Mouse (Mus musculus) cerebellum, adult 2 months (tissue): ENCODE data around the gene Esyt1. TPM values are rescaled to one million over a fixed set of nuclear protein-coding genes. Genes with fewer than 3 reads are reported as not detected.

Experiments used
- DNase-seq, 2 experiments: peaks; one replicate each; pipeline ENCODE4 v3.0.0; 2021
- H3K27ac ChIP-seq: fragments of 200-500 bp; 2 replicates; pipeline ENCODE4 v1.5.1; 2012; ENCODE audit warnings: low read length, control low read depth, inconsistent platforms; ENCODE audit not compliant: insufficient read depth
- H3K27me3 ChIP-seq: fragments of 200-500 bp; 2 replicates; pipeline ENCODE4 v1.6.1; 2012; ENCODE audit warnings: inconsistent platforms, mild to moderate bottlenecking, low read length, moderate library complexity; ENCODE audit not compliant: control insufficient read depth, insufficient read depth
- H3K4me1 ChIP-seq: fragments of 200-500 bp; 2 replicates; pipeline ENCODE4 v1.6.1; 2011; ENCODE audit warnings: low read length; ENCODE audit not compliant: control insufficient read depth, insufficient read depth
- H3K4me3 ChIP-seq: fragments of 200-500 bp; replicated peaks from 2 replicates; pipeline ENCODE3; 2011; ENCODE audit warnings: mild to moderate bottlenecking, low read depth, low read length, control low read depth; ENCODE audit not compliant: insufficient read depth
- CTCF ChIP-seq: fragments of 200-500 bp; IDR thresholded peaks from 2 replicates; pipeline ENCODE4 v1.5.1; 2011; ENCODE audit warnings: low read depth, mild to moderate bottlenecking, control low read depth, low read length, moderate library complexity, borderline replicate concordance; ENCODE audit not compliant: insufficient read depth
- POLR2A ChIP-seq: fragments of 200-500 bp; IDR thresholded peaks from 2 replicates; pipeline ENCODE4 v1.6.1; 2011; ENCODE audit warnings: low read length, control low read depth, borderline replicate concordance; ENCODE audit not compliant: insufficient read depth
- WGBS: fragments of 180-500 bp; shearing (Covaris S2); methylation state at CpG from one replicate; pipeline ENCODE4 v1.1.7; 2018; 5-methylcytosine and 5-hydroxymethylcytosine counted together
- polyA plus RNA-seq: library from polyadenylated mRNA; depleted of rRNA; stranded (reverse); fragments of >200 nt; gene quantifications from 2 replicates; pipeline ENCODE4 v1.2.3, GENCODE M21; 2012

Esyt1 gene
- polyA plus RNA-seq, 1 experiment, result 37.3 TPM

DNA sequence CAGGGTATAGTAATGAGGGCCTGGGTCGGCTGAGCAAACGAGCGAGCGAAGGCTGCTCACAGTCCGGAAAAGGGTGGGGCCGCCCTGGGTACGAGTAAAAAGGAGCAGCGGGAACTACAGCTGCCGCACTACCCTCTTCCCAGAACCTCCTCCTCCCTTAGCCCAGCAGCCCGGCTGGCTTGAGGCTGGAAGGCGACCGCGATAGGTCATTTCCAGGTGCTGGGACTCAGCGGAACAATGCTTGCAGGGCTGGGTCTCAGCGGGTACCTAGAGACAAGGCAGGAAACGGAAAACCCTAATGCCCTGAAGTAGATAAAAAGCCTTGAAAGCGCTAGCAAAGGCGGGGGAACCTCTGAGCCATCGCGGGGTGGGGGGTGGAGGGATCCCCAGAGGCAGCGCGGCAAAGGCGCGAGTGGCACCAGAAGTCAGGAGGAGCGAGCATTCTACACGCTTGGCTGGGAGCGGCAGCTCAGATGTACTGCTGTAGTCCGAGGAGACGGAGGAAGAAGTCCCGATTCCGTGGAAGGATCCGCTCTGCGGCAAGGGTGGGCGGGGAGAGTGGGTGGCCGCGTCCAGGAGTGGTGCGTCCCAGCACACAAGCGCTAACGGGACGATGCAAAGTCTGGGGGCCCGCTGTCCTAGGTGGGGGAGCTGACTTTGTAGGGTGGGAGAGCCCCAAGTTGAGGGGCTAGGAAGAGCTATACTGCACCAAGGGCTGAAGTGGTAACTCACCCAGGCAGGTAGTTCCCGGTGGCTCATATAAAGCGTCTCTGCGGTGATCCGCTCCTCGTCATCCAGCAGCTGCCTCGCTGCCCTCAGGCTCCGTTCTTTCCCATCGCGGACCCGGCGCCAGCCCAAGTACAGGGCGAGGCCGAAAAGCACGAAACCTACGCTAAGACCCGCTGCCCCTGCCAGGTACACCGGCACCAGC lies 674 bp downstream of the Esyt1 start:
- H3K27ac ChIP-seq, result peak overlapping the region; percentile 20; the same call in 1 of the 2 replicates
- TF ChIP-seq POLR2A (no peak), CTCF (no peak)
- peaks cover 7% of the 10 kb centered on the region; the same call in 1 of the 2 replicates for H3K4me1 ChIP-seq
- no peaks in the 10 kb centered on the region for H3K27me3 ChIP-seq
- DNase-seq, result peak; percentile 54 to 67
- peak overlapping the region; percentile 71 for H3K4me3 ChIP-seq
- WGBS, result under 1% methylated on average over 58 of the region's 58 CpGs

DNA sequence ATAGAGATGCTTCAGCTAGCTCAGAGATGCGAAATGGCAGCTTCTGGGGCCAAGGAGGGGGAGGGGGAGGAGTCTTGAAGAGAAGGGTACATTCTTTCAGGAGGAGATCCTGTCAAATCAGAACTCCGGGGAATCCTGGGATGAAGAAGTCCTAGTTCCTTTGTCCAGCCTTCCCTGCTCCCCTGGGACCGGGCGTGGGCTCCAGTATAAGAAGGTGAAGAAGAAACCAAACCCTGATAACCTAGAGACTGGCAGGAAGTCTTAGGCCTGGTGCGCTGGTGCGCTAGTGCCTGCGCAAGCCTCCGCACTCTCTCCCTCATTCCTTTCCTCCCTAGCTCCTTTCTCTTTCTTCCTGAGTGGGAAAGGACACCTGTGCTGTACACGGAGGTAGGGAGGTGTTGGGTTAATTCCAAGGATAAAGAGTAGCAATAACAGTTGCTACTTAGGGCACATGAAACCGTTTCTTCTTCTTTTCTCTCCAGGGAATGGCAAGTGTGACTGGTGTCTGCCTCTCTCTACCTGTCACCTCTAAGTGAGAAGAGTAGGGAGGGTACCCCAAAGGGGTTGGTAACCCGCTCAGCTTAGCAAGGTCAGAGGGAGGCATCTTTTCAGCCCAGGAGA lies 1.4 kb downstream of the Esyt1 start:
- DNase-seq, result peak in 1 of 2 experiments; percentile 35
- H3K27me3 ChIP-seq, result no peaks in the 10 kb centered on the region
- H3K4me1 ChIP-seq, result peaks cover 10% of the 10 kb centered on the region
- H3K4me3 ChIP-seq, result peak overlapping the region; percentile 71
- whole genome bisulfite sequencing, result 28% methylated on average over 11 of the region's 11 CpGs
- TF ChIP-seq POLR2A, result no peak
- no peak for TF ChIP-seq CTCF
- H3K27ac ChIP-seq, result no peak overlapping the region

DNA sequence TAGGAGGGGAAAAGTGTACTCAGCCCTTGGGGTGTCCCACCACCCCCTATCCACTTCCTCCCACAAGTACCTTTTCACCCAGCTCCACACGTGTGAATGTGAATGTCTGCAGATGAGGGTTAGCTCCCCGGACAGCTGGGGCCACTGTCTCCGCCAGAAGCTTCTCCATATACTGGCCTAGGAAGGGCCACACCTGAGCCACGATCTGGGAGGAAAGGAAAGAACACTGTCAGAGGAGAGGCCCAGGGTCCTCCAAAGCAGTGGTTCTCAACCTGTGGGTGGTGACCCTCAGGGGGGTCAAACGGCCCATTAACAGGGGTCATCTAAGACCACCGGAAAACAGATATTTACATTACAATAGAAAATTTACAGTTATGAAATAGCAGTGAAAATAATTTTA lies 3.3 kb downstream of the Esyt1 start:
- TF ChIP-seq POLR2A (no peak), CTCF (no peak)
- 79% methylated on average over 6 of the region's 6 CpGs for WGBS
- H3K4me3 ChIP-seq, result no peak overlapping the region

DNA sequence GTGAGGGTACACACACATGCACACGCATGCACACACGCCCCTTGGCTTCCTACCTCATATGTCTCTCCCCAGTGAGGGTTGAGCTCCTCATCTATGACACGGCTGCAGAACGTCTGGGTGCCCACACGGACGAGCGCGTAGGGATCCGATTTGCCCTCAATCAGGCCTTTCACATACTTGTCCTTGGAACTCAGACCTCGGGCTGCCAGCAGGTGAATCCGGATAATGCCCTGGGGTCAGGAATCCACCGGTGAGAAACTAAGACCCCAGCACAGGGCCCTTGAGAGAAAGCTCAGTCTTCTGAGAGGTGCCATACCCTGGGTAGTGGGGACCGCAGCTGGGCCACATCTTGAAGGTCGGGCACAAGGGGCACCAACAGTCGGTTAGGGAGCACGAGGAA lies 5.1 kb downstream of the Esyt1 start:
- TF ChIP-seq POLR2A (no peak), CTCF (no peak)

More for the DNA sequence above, 3.3 kb downstream of the Esyt1 start:
- Histone ChIP-seq H3K27me3 (no peaks in the 10 kb centered on the region), H3K27ac (no peak overlapping the region), H3K4me1 (peaks cover 11% of the 10 kb centered on the region)
- DNase-seq, result no peak

DNA sequence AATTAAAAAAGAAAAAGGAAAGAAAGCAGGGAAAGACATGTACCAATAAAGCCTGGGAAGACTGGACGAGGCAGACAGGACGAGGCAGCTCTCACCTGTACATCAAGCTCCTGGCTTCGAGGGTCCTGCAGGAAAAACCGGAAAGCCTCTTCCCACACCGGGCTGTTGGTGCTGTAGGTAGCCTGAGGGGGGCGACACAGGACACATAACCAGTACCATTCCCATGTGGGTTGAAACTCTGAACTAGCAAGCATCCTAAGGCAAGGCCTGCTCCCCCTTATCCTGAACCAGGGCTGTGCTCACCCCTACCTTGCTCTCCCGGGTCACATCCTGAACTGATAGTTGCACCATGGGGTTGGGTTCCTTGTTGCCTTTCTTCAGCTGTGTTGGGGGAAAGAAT lies 6.8 kb downstream of the Esyt1 start:
- DNase-seq, result peak; percentile 51 to 61
- H3K27ac ChIP-seq, result no peak overlapping the region
- TF ChIP-seq CTCF, result peak; percentile 77
- TF ChIP-seq POLR2A, result no peak
- 60% methylated on average over 7 of the region's 7 CpGs for WGBS
- H3K4me3 ChIP-seq, result no peak overlapping the region
- H3K27me3 ChIP-seq, result no peaks in the 10 kb centered on the region
- H3K4me1 ChIP-seq, result peaks cover 5% of the 10 kb centered on the region

More for the DNA sequence above, 5.1 kb downstream of the Esyt1 start:
- WGBS, result 84% methylated on average over 16 of the region's 16 CpGs
- peaks cover 11% of the 10 kb centered on the region for H3K4me1 ChIP-seq
- H3K27me3 ChIP-seq, result no peaks in the 10 kb centered on the region
- no peak for DNase-seq
- no peak overlapping the region for H3K4me3 ChIP-seq
- no peak overlapping the region for H3K27ac ChIP-seq

DNA sequence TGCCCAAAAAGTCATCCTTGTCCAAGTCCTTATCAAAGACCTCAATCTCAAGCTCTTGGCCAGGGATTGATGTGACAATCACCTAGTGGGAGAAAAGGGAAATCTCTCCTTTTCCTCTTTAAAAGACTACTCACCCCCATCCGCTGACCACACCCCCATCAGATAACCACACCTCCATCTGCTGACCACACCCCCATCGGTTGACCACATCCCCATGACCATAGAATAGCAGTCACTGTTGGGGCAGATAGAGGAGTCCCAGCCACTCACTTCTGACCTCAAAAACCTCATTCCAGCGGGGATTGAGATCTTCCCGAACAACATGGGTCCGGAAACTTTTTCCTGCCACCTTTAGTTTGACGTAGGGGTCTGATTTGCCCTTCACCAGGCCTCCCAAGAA lies 9.0 kb downstream of the Esyt1 start:
- WGBS, result 41% methylated on average over 6 of the region's 6 CpGs
- Histone ChIP-seq H3K4me1 (peaks cover 5% of the 10 kb centered on the region; the same call in 1 of the 2 replicates), H3K4me3 (no peak overlapping the region), H3K27ac (no peak overlapping the region), H3K27me3 (no peaks in the 10 kb centered on the region)
- TF ChIP-seq POLR2A, result no peak
- DNase-seq, result no peak

DNA sequence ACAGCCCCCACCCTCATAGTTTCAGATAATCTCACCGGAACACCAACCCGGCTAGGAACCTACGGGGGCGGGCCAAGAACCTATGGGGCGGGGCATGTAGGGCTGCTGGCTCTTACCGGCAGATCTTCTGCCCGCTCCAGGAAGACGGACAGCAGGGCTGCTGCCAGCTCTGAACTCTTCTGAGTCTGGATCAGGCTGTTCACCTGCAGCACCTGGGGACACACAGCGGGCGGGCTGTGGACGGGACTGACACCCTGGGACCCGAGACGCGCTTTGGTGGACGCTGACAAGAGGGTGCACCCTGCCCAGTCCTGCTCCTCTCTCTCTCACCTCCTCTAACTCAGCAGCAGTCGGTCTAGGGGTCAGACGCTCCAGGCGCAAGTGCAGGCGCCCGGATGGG lies 9.6 kb downstream of the Esyt1 start:
- 53% methylated on average over 20 of the region's 20 CpGs for WGBS
- DNase-seq, result no peak
- Histone ChIP-seq H3K4me3 (no peak overlapping the region), H3K27me3 (no peaks in the 10 kb centered on the region), H3K4me1 (peaks cover 5% of the 10 kb centered on the region; the same call in 1 of the 2 replicates), H3K27ac (no peak overlapping the region)
- TF ChIP-seq POLR2A, result no peak
- TF ChIP-seq CTCF, result no peak

DNA sequence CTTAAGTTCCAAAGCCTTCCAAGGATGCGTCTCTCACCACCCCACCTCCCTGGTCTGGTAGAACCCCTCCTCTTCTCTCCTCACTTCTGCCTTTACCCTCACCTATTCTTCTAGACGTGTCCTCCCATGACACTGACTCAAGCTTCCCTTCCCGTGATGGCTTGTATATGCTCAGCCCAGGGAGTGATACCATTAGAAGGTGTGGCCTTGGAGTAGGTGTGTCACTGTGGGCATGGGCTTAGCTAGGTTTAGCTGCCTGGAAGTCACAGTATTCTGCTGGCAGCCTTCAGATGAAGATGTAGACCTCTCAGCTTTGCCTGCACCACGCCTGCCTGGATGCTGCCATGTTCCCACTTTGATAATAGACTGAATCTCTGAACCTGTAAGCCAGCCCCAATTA lies 10.6 kb downstream of the Esyt1 start:
- DNase-seq, result no peak
- Histone ChIP-seq H3K27ac (no peak overlapping the region), H3K27me3 (no peaks in the 10 kb centered on the region), H3K4me3 (no peak overlapping the region), H3K4me1 (peaks cover 5% of the 10 kb centered on the region; the same call in 1 of the 2 replicates)
- WGBS, result 87% methylated on average over 4 of the region's 4 CpGs
- no peak for TF ChIP-seq CTCF
